Mouse (Mus musculus) limb, embryonic 12.5 days (tissue): ENCODE results near the gene Impg1. TPM values are rescaled to one million over a fixed set of nuclear protein-coding genes. Genes with fewer than 3 reads are reported as not detected.

Experiments
- ATAC-seq: fragments of 200-750 bp; cut with Nextera tagmentation; 2 replicates; pipeline ENCODE4 v1.8.0; 2017; ENCODE audit warnings: low read depth, moderate TSS enrichment; ENCODE audit not compliant: insufficient number of reproducible peaks, insufficient read depth, low FRiP score, low TSS enrichment
- H3K27ac ChIP-seq: fragments of 300-500 bp; sonication (generic); 2 replicates; pipeline ENCODE4 v1.5.1; 2016; ENCODE audit warnings: mild to moderate bottlenecking, moderate library complexity
- H3K27me3 ChIP-seq: fragments of 300-500 bp; sonication (generic); 2 replicates; pipeline ENCODE4 v1.6.1; 2016; ENCODE audit warnings: mild to moderate bottlenecking, moderate library complexity
- H3K36me3 ChIP-seq: fragments of 300-500 bp; sonication (generic); 2 replicates; pipeline ENCODE4 v1.6.1; 2016; ENCODE audit warnings: mild to moderate bottlenecking, moderate library complexity
- H3K4me1 ChIP-seq: fragments of 300-500 bp; sonication (generic); replicated peaks from 2 replicates; pipeline ENCODE4 v1.6.1; 2016
- H3K4me2 ChIP-seq: fragments of 300-500 bp; sonication (generic); 2 replicates; pipeline ENCODE4 v1.6.1; 2016; ENCODE audit warnings: mild to moderate bottlenecking, moderate library complexity
- H3K4me3 ChIP-seq: fragments of 300-500 bp; sonication (generic); replicated peaks from 2 replicates; pipeline ENCODE4 v1.5.1; 2016; ENCODE audit warnings: mild to moderate bottlenecking
- H3K9ac ChIP-seq: fragments of 300-500 bp; sonication (generic); replicated peaks from 2 replicates; pipeline ENCODE4 v1.6.1; 2016; ENCODE audit warnings: mild to moderate bottlenecking, moderate library complexity
- H3K9me3 ChIP-seq: fragments of 300-500 bp; sonication (generic); 2 replicates; pipeline ENCODE4 v1.6.1; 2016; ENCODE audit warnings: mild to moderate bottlenecking, moderate library complexity
- WGBS: fragments of 180-500 bp; shearing (Covaris S2); methylation state at CpG from one replicate; pipeline ENCODE4 v1.1.7; 2016; 5-methylcytosine and 5-hydroxymethylcytosine counted together
- polyA plus RNA-seq: library from polyadenylated mRNA; unstranded; fragments of >200 nt; fragmentation: Nextera tagmentation; extraction: Ambion mirVana; gene quantifications from 2 replicates; pipeline ENCODE4 v1.2.1, GENCODE M21; 2016

Impg1 gene
- not detected in 2 replicates for polyA plus RNA-seq

GRCm38 (mm10) chr9:80465381-80465780 lies at the start of gene Impg1:
TSS of gene Impg1 (minus strand) at chr9:80465481.
- no peaks in the 10 kb centered on the region for H3K36me3 ChIP-seq
- H3K4me2 ChIP-seq = no peak within 1 kb of the TSS
- no peaks in the 10 kb centered on the region for H3K9me3 ChIP-seq
- no peak within 1 kb of the TSS for H3K9ac ChIP-seq
- no peak within 1 kb of the TSS for H3K4me3 ChIP-seq
- ATAC-seq = no peak
- WGBS = 41% methylated on average over 6 of the region's 6 CpGs
- no peaks in the 10 kb centered on the region for H3K27me3 ChIP-seq
- H3K27ac ChIP-seq = no peak within 1 kb of the TSS
- no peaks in the 10 kb centered on the region for H3K4me1 ChIP-seq

DNA sequence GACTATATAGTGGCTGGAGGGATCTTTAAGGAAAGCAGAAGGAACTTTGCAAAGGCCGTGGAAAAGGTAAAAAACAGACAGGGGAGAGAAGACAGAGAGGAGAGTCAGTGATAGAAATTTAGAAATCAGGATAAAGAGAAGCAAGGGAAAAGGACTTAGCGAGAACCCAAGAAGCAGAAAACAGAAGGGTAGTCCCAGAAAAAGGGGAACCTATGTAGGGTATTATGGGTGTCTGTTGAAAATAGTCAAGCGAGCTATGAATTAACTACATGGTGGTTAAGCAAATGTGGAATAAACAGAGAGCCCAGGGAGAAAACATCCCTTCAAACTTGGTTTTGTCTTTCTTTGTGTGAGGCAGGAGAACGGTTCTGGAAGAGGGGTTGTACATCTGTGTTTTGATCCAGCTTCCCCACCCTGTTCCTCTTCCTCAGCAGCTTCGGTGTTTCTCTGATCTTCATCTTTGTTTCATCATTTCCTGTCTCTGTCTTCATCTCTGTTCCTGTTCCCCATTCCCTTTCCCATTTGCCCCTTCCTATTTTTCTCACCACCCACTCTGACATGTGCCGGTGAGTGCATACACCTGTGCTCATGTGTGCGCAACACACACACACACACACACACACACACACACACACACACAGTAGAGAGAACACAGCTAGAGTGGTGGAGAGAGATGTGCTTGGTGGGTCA lies 44.3 kb upstream of the Impg1 start:
- Histone ChIP-seq H3K4me1 (no peaks in the 10 kb centered on the region), H3K9me3 (no peaks in the 10 kb centered on the region), H3K36me3 (no peaks in the 10 kb centered on the region), H3K27ac (no peak overlapping the region), H3K9ac (no peak overlapping the region), H3K4me3 (no peak overlapping the region), H3K4me2 (no peak overlapping the region), H3K27me3 (no peaks in the 10 kb centered on the region)
- ATAC-seq = no peak
- WGBS = 84% methylated on average over 7 of the region's 7 CpGs

DNA sequence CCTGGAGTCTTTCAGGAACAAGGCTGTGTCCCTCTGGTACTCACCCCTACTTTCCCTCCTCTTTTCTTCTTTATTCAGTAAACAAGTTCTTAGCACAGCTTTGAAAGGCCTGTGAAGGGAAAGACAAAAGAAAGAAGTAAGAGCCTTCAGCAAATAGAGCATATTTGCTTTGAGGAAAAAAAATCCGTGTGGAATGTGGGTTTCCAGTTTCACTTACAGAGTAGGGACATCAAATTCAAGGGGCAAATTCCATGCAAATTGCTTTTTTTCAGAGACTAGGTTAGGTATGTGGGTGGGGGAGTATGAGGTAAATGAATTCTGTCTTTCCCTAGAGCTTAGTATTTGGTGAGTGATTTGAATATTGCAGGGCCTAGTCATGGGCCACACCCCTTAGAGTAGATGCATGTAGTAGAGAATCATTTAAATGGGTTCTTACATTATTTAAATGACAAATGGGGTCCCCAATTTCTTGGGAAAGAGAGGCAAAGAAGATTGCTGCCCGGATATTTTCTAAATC lies 39.3 kb upstream of the Impg1 start:
- H3K27ac ChIP-seq = no peak overlapping the region
- no peaks in the 10 kb centered on the region for H3K27me3 ChIP-seq
- no peak overlapping the region for H3K4me3 ChIP-seq
- no peak for ATAC-seq
- no peak overlapping the region for H3K4me2 ChIP-seq
- no peak overlapping the region for H3K9ac ChIP-seq
- no peaks in the 10 kb centered on the region for H3K4me1 ChIP-seq
- no peaks in the 10 kb centered on the region for H3K36me3 ChIP-seq
- WGBS = 50% methylated on average over 2 of the region's 2 CpGs
- H3K9me3 ChIP-seq = no peaks in the 10 kb centered on the region

DNA sequence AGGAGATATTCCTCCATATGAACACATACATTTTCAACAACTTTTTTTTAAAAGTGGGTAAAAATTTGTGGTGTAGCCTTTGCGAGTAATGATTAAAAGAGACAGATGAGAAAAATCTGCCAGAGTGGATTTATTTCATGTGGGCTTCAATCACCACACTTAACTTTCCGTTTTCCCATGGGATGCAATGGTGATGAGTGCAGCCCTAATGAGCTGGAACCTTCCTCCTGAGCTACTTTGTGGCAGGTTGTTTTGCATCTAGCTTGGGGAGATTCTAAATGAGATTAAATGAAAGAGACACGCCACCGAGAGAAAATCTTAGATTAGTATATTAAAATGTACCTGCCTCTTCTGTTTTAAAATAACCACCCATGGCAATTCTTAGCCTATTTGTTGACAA lies 26.3 kb upstream of the Impg1 start:
- ATAC-seq = no peak
- Histone ChIP-seq H3K4me2 (no peak overlapping the region), H3K4me1 (no peaks in the 10 kb centered on the region), H3K4me3 (no peak overlapping the region), H3K36me3 (no peaks in the 10 kb centered on the region), H3K9ac (no peak overlapping the region), H3K27ac (no peak overlapping the region), H3K9me3 (no peaks in the 10 kb centered on the region), H3K27me3 (no peaks in the 10 kb centered on the region)
- WGBS = 78% methylated on average over 4 of the region's 4 CpGs

GRCm38 (mm10) chr9:80460420-80460819 lies 4.9 kb downstream of the Impg1 start:
- WGBS = 77% methylated on average over 4 of the region's 4 CpGs
- no peaks in the 10 kb centered on the region for H3K4me1 ChIP-seq
- ATAC-seq = no peak

DNA sequence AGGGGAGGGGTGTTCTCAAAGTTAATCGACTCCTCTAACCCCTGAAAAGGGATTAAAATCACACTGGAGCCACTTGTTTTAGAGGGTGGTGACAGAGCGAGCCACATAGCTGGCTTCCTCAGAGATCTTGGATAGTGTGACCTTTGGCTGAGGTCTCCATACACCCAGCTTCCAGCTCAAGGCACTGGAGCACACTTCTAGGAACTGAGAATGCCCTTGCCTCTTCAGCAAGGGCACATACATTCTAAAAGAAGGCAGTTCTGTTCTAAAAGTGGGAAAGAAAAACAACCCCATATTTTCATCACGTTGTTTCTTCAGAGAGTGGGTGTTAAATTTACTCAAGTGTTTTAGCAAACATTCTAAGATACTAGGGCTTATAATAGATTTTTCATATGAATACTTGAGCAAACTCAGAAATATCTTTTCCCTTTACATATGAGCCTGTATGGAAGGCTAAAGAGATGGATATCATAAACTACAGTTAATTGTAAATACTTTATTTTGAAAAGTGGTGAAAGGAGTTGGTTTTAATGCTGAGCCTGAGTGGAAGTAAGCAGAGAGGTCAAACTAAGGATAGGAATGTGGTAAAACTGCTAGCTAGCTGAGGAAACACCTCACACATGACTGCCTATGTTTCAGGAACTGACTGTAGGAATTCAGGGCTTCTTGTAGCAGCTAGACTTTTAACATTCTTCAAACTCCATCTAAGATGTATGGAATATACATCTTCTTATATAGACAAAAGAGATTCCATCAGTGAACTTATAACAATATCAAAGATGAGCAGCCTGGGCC lies 14.6 kb downstream of the Impg1 start:
- 55% methylated on average over 3 of the region's 3 CpGs for WGBS
- Histone ChIP-seq H3K9me3 (no peaks in the 10 kb centered on the region), H3K27me3 (no peaks in the 10 kb centered on the region), H3K9ac (no peak overlapping the region), H3K4me3 (no peak overlapping the region), H3K4me1 (no peaks in the 10 kb centered on the region), H3K27ac (no peak overlapping the region), H3K36me3 (no peaks in the 10 kb centered on the region), H3K4me2 (no peak overlapping the region)
- ATAC-seq = no peak

More at GRCm38 (mm10) chr9:80460420-80460819, 4.9 kb downstream of the Impg1 start:
- Histone ChIP-seq H3K27ac (no peak overlapping the region), H3K9ac (no peak overlapping the region), H3K9me3 (no peaks in the 10 kb centered on the region), H3K4me3 (no peak overlapping the region), H3K4me2 (no peak overlapping the region), H3K27me3 (no peaks in the 10 kb centered on the region), H3K36me3 (no peaks in the 10 kb centered on the region)

DNA sequence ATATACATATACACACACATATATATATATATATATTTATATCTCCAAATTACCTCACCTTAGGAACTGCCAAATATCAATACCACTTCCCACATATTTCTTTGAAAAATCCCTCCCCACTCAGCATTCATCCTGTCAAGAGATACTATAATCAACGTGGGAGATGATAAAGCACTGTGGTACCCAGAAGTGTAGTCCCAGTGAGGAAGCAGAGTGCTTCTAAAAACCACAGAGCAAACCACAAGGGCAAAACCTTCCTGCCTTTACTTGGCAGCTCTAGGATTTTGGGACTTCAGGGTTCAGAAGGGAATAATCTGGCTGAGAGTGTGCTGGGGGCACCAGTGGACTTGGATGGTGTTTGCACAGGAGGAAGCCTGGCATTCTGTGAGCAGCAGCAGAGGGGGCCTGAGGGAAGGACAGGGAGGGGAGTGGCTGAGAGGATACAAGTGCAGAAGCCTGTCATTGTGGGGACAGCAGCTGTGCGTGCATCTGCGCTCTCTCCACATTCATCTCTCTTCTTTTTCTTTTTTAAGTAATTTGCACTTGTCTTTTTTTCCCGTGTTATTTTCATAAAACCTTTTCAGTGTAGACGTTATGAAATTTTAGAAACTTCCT lies 24.1 kb downstream of the Impg1 start:
- no peak overlapping the region for H3K27ac ChIP-seq
- no peak overlapping the region for H3K4me3 ChIP-seq
- 72% methylated on average over 5 of the region's 5 CpGs for WGBS
- no peaks in the 10 kb centered on the region for H3K4me1 ChIP-seq
- H3K4me2 ChIP-seq = no peak overlapping the region
- no peaks in the 10 kb centered on the region for H3K36me3 ChIP-seq
- H3K27me3 ChIP-seq = no peaks in the 10 kb centered on the region
- no peak for ATAC-seq
- H3K9ac ChIP-seq = no peak overlapping the region
- no peaks in the 10 kb centered on the region for H3K9me3 ChIP-seq

DNA sequence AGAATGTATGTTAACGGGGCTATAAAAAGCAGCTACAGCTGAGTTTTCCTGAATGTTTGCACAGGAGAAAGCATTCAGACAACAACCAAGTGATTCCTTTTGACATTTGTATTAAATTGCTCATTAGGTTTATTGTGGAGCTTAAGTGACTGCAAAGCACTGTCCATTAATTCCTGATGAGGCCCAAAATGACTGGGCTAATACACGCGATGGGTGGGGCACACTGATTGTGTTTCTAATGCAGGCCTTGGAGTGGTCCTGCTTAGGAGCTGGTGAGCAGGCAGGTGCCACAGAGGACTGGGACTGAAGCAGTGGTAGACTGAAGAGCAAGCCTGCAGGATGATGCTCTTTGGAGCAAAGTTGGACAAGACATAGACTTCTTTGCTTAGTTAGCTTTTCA lies 73.9 kb downstream of the Impg1 start:
- H3K4me1 ChIP-seq = 0 out of 2 replicates have a peak, but pooled peaks cover 3% of the 10 kb centered on the region
- 48% methylated on average over 3 of the region's 3 CpGs for WGBS
- no peaks in the 10 kb centered on the region for H3K9me3 ChIP-seq
- H3K36me3 ChIP-seq = no peaks in the 10 kb centered on the region
- no peak overlapping the region for H3K27ac ChIP-seq
- no peak overlapping the region for H3K4me2 ChIP-seq
- no peak overlapping the region for H3K9ac ChIP-seq
- no peak overlapping the region for H3K4me3 ChIP-seq
- no peaks in the 10 kb centered on the region; the same call in 1 of the 2 replicates for H3K27me3 ChIP-seq
- no peak for ATAC-seq

GRCm38 (mm10) chr9:80391002-80391401 lies 74.3 kb downstream of the Impg1 start:
- H3K27ac ChIP-seq = no peak overlapping the region
- 36% methylated on average over 5 of the region's 5 CpGs for WGBS
- no peaks in the 10 kb centered on the region for H3K9me3 ChIP-seq
- peak; percentile 26; the same call in 1 of the 2 replicates for ATAC-seq
- H3K9ac ChIP-seq = no peak overlapping the region
- no peak overlapping the region for H3K4me3 ChIP-seq
- 0 out of 2 replicates have a peak, but pooled peaks cover 3% of the 10 kb centered on the region for H3K4me1 ChIP-seq
- no peaks in the 10 kb centered on the region for H3K36me3 ChIP-seq
- no peak overlapping the region for H3K4me2 ChIP-seq
- no peaks in the 10 kb centered on the region; the same call in 1 of the 2 replicates for H3K27me3 ChIP-seq

GRCm38 (mm10) chr9:80387890-80388289 lies 77.4 kb downstream of the Impg1 start:
- 0 out of 2 replicates have a peak, but pooled peaks cover 3% of the 10 kb centered on the region for H3K4me1 ChIP-seq
- 87% methylated on average over 3 of the region's 3 CpGs for WGBS
- no peak overlapping the region for H3K27ac ChIP-seq
- H3K36me3 ChIP-seq = no peaks in the 10 kb centered on the region
- H3K27me3 ChIP-seq = no peaks in the 10 kb centered on the region; the same call in 1 of the 2 replicates
- no peaks in the 10 kb centered on the region for H3K9me3 ChIP-seq
- H3K4me3 ChIP-seq = no peak overlapping the region
- H3K9ac ChIP-seq = no peak overlapping the region
- no peak for ATAC-seq
- H3K4me2 ChIP-seq = no peak overlapping the region

DNA sequence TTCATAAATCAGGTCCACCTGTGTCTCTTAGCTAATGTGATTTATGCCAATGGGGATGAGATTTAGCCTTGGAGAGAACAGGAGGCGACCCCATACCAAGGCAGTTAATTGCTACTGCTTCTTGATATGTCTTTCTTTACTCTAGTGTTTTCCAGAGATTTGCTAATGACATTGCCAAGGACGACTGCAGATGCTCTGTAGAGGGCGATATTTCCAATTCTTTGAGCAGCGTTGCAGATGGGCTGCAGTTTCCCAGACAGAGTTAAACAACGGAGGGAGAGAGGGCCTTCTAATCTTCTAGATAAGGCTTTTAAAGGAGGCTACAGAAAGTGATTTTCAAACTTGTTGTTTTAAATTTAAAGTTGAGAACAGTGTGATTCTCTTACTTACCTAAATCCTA lies 78.8 kb downstream of the Impg1 start:
- 0 out of 2 replicates have a peak, but pooled peaks cover 3% of the 10 kb centered on the region for H3K4me1 ChIP-seq
- ATAC-seq = no peak
- H3K27ac ChIP-seq = no peak overlapping the region
- H3K4me3 ChIP-seq = no peak overlapping the region
- H3K9me3 ChIP-seq = no peaks in the 10 kb centered on the region
- H3K27me3 ChIP-seq = no peaks in the 10 kb centered on the region
- no peak overlapping the region for H3K4me2 ChIP-seq
- H3K9ac ChIP-seq = no peak overlapping the region
- WGBS = 37% methylated on average over 5 of the region's 5 CpGs
- H3K36me3 ChIP-seq = no peaks in the 10 kb centered on the region
